Mouse (Mus musculus) bone marrow, adult 2 months (tissue): ENCODE results near the gene Klf1.

Experiments
- CTCF ChIP-seq: fragments of 200-500 bp; IDR thresholded peaks from 2 replicates; pipeline ENCODE4 v1.5.1; 2011; ENCODE audit warnings: low read length, control low read depth; ENCODE audit not compliant: control insufficient read depth, insufficient read depth
- POLR2A ChIP-seq: fragments of 200-500 bp; IDR thresholded peaks from 2 replicates; pipeline ENCODE4 v1.6.1; 2011; ENCODE audit warnings: low read depth, mild to moderate bottlenecking, control low read depth, low read length, borderline replicate concordance; ENCODE audit not compliant: control insufficient read depth

DNA sequence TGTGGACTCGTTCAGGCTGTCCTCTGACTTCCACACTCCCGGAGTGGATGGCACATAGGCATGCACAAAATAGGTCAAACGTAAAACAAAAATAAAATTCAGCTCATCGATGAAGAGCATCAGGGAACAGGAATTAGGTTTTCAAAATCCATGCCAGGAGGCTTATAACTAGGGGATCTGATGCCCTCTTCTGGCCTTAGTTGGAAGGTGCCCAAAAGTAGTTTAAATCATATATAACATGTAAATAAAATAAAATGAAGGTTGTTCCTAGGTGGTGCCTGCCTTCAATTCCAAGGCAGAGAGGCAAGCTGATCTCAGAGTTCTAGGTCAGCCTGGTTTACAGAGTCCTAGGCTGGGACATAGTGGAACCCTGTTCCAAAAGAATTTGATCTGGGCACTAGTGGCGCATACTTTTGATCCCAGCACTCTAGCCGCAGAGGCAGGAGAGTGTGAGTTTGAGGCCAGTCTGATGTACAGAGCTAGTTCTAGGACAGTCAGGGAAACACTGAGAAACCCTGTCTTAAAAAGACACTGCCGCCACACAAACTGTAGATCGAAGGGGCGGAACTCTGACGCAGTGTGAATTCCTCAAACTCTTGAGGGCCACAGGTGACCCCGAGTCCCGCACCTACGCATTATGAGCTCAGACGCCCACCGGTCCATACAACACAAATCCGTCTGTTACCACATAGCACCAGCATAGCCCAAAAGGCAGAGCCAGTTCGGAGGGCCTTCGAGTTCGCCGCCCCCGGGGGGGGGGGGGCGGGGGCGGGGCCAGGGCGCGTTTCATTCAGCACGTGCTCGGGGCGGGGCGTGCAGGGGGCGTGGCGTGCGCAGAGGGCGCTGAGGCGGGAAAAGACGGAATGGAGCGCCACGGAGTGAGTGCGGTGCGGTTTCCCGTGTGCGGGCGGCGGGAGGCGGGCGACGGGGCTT is 30.1 kb upstream of the Klf1 start, which contains the start of gene Syce2:
- TF ChIP-seq POLR2A, result no peak
- no peak for TF ChIP-seq CTCF
